In genomic region chr16:87354748-87355147, GRCm38 (mm10) we compare ENCODE assay signal across 7 mouse cellular contexts. TPM values are rescaled to one million over a fixed set of nuclear protein-coding genes. Genes with fewer than 3 reads are reported as not detected.
DNase-seq lines count a peak whose midpoint lies in the region; ATAC-seq and TF ChIP-seq lines count a peak whose summit lies in the region.

No protein-coding gene starts in this region.

- no peak overlapping the region for H3K9ac ChIP-seq in lung, postnatal 0 days (replicated peaks; ENCODE audit: low read depth)
- H3K9ac ChIP-seq in forebrain, embryonic 12.5 days, result no peak overlapping the region
- H3K9ac ChIP-seq in limb, embryonic 14.5 days (ENCODE audit: low read depth, low read length, severe bottlenecking), result no peak overlapping the region
- H3K9ac ChIP-seq in stomach, embryonic 16.5 days (ENCODE audit: low read length), result 0 out of 2 replicates have a peak overlapping the region, but pooled peaks have one; percentile 84

- no peaks in the 10 kb centered on the region for H3K9me3 ChIP-seq in lung, postnatal 0 days (ENCODE audit: low read length)
- no peaks in the 10 kb centered on the region for H3K9me3 ChIP-seq in forebrain, embryonic 12.5 days
- peaks cover 5% of the 10 kb centered on the region; the same call in 1 of the 2 replicates for H3K9me3 ChIP-seq in limb, embryonic 14.5 days (ENCODE audit: control insufficient read depth, low read length)
- no peaks in the 10 kb centered on the region for H3K9me3 ChIP-seq in stomach, embryonic 16.5 days (replicated peaks; ENCODE audit: control insufficient read depth, low read length)

- no peak for DNase-seq in lung, postnatal 0 days (ENCODE audit: low spot score)
- DNase-seq in lung, postnatal 4 days, result no peak
- no peak for DNase-seq in limb, embryonic 14.5 days (ENCODE audit: low spot score)
- DNase-seq in cerebellum, adult 9-10 months, result no peak
- no peak for DNase-seq in urinary bladder, postnatal 36 days (ENCODE audit: low spot score in 2 of 2)

- peak overlapping the region; percentile 52 for H3K4me2 ChIP-seq in lung, postnatal 0 days (replicated peaks; ENCODE audit: low read depth, low read length)
- peak overlapping the region; percentile 48 for H3K4me2 ChIP-seq in forebrain, embryonic 12.5 days
- H3K4me2 ChIP-seq in limb, embryonic 14.5 days (replicated peaks; ENCODE audit: low read depth, low read length, severe bottlenecking), result peak overlapping the region; percentile 47
- H3K4me2 ChIP-seq in stomach, embryonic 16.5 days (ENCODE audit: low read depth, low read length), result peak overlapping the region; percentile 61

- H3K36me3 ChIP-seq in lung, postnatal 0 days (ENCODE audit: insufficient read depth, low read length), result no peaks in the 10 kb centered on the region
- H3K36me3 ChIP-seq in forebrain, embryonic 12.5 days (replicated peaks), result peaks cover 11% of the 10 kb centered on the region
- peaks cover 27% of the 10 kb centered on the region for H3K36me3 ChIP-seq in limb, embryonic 14.5 days (ENCODE audit: control insufficient read depth, insufficient read depth, low read length)
- H3K36me3 ChIP-seq in stomach, embryonic 16.5 days (ENCODE audit: control insufficient read depth, insufficient read depth, low read length), result no peaks in the 10 kb centered on the region

- TF ChIP-seq CTCF in lung, postnatal 0 days (IDR thresholded peaks at IDR 0.05), result no peak

- no peaks in the 10 kb centered on the region for H3K4me1 ChIP-seq in lung, postnatal 0 days (ENCODE audit: insufficient read depth, low read depth, low read length)
- 0 out of 2 replicates have a peak, but pooled peaks cover 3% of the 10 kb centered on the region for H3K4me1 ChIP-seq in forebrain, embryonic 12.5 days
- 0 out of 2 replicates have a peak, but pooled peaks cover 5% of the 10 kb centered on the region for H3K4me1 ChIP-seq in limb, embryonic 14.5 days (ENCODE audit: control insufficient read depth, insufficient read depth, low read length)
- H3K4me1 ChIP-seq in stomach, embryonic 16.5 days (ENCODE audit: control insufficient read depth, insufficient read depth, low read length), result no peaks in the 10 kb centered on the region

- no peak for ATAC-seq in lung, postnatal 0 days
- ATAC-seq in forebrain, embryonic 12.5 days (ENCODE audit: low FRiP score), result no peak
- ATAC-seq in limb, embryonic 14.5 days (ENCODE audit: low FRiP score, low read depth), result no peak
- no peak for ATAC-seq in stomach, embryonic 16.5 days (ENCODE audit: insufficient read depth, low FRiP score)

- H3K4me3 ChIP-seq in lung, postnatal 0 days (ENCODE audit: low read depth, low read length), result peak overlapping the region; percentile 80
- H3K4me3 ChIP-seq in forebrain, embryonic 12.5 days (replicated peaks), result peak overlapping the region; percentile 60
- H3K4me3 ChIP-seq in limb, embryonic 14.5 days (replicated peaks; ENCODE audit: low read length), result peak overlapping the region; percentile 56
- H3K4me3 ChIP-seq in stomach, embryonic 16.5 days (replicated peaks; ENCODE audit: low read length), result peak overlapping the region; percentile 64

- TF ChIP-seq POLR2A in limb, embryonic 14.5 days (IDR thresholded peaks at IDR 0.05; ENCODE audit: borderline replicate concordance, extremely low read depth, insufficient read depth, insufficient read length), result no peak

- TF ChIP-seq EP300 in lung, postnatal 0 days (IDR thresholded peaks at IDR 0.05), result no peak

- H3K27ac ChIP-seq in lung, postnatal 0 days (ENCODE audit: low read length), result 0 out of 2 replicates have a peak overlapping the region, but pooled peaks have one; percentile 92
- no peak overlapping the region for H3K27ac ChIP-seq in forebrain, embryonic 12.5 days
- H3K27ac ChIP-seq in limb, embryonic 14.5 days (replicated peaks; ENCODE audit: low read depth, low read length), result no peak overlapping the region
- H3K27ac ChIP-seq in stomach, embryonic 16.5 days (ENCODE audit: low read length), result no peak overlapping the region

- WGBS in lung, postnatal 0 days, result 74% methylated on average over 7 of the region's 7 CpGs
- 83% methylated on average over 7 of the region's 7 CpGs for WGBS in forebrain, embryonic 12.5 days
- whole genome bisulfite sequencing in limb, embryonic 14.5 days, result 74% methylated on average over 7 of the region's 7 CpGs
- WGBS in stomach, embryonic 16.5 days, result 82% methylated on average over 7 of the region's 7 CpGs

- no peaks in the 10 kb centered on the region for H3K27me3 ChIP-seq in lung, postnatal 0 days (replicated peaks; ENCODE audit: insufficient read depth, low read length)
- H3K27me3 ChIP-seq in forebrain, embryonic 12.5 days, result no peaks in the 10 kb centered on the region; the same call in 1 of the 2 replicates
- H3K27me3 ChIP-seq in limb, embryonic 14.5 days (ENCODE audit: control insufficient read depth, insufficient read depth, low read length), result no peaks in the 10 kb centered on the region
- no peaks in the 10 kb centered on the region for H3K27me3 ChIP-seq in stomach, embryonic 16.5 days (ENCODE audit: control insufficient read depth, insufficient read depth, low read length)

RNA-seq across cellular contexts. Expression of gene N6amt1, which starts 0.8 kb away (rescaled TPM):
- 20.0 and 23.4 TPM in 2 replicates for polyA plus RNA-seq in lung, postnatal 0 days (2015; fragmentation: Nextera tagmentation; extraction: Ambion mirVana)
- 16.2 and 16.5 TPM in 2 replicates for polyA plus RNA-seq in forebrain, embryonic 12.5 days (2016; fragmentation: Nextera tagmentation; extraction: Ambion mirVana)
- 22.6 and 25.7 TPM in 2 replicates for polyA plus RNA-seq in limb, embryonic 14.5 days (2012; rRNA removed)
- polyA plus RNA-seq in limb, embryonic 14.5 days (2014; fragmentation: Nextera tagmentation; extraction: Ambion mirVana), result 24.1 and 24.6 TPM in 2 replicates
- polyA plus RNA-seq in stomach, embryonic 16.5 days (2015; fragmentation: Nextera tagmentation; extraction: Ambion mirVana), result 19.2 and 19.9 TPM in 2 replicates
